Mouse (Mus musculus): ENCODE data around the gene Tnni2. TPM values are rescaled to one million over a fixed set of nuclear protein-coding genes. Genes with fewer than 3 reads are reported as not detected.

The Tnni2 gene
- polyA plus RNA-seq (2015; fragmentation: Nextera tagmentation; extraction: Ambion mirVana): 14.4 and 42.6 TPM in 2 replicates

DNA sequence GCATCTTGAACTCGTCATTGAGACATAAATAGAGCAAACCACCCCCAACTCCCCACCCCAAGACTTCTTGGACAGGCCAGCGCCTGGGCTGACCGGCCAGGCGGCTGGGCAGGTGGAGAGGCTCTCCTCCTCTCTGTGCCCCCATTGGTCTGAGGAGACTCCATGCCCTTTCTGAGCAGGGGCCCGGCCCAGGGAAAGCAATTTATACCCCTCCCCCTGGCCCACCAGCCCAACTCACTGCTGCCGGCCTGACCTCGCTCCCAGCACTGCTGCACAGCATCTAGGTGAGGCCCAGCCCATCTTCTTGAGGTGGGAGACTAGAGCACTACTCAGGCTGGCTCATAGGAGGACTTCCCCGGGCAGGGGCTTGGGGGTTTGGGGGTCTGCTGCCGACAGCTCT lies at the start of gene Tnni2:
Tnni2 (plus strand) TSS at position 224 of the 400 bp plus-strand sequence.

DNA sequence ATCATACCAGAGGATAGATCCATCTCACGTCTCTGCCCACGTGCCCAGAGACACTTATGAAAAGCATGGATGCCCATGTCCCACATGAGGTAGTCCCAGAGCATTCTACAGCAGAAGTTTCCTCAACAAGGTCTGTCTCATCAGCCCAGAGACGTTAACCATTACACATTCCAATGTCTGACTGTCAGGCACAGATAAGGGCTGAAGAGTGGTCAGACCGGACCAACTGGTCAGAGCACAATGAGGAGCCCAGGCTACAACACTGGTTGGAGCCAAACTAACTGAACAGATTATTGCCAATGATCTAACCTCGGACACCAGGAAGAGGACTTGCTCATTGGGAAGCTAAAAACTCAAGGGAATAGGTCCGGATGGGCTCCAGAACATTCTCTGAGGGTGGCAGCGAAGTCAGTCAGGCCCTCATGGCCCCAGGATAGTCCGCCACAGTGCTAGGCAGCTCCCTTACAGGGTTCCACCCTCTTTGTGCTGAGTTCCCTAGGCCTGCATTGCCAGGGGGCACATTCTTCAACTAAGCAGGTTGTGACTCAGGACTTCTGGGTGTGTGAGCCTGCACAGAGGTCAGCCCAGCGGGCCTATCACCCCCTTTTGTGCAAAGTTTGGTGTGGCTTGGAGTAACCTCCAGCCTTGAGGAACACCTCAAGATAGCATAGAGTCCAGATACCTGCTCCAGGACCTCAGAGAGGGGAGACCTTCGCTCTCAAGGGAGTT lies 7.3 kb upstream of the Tnni2 start, which contains the start of gene Syt8:
Syt8 (plus strand) TSS at position 714 of the 729 bp plus-strand sequence.

DNA sequence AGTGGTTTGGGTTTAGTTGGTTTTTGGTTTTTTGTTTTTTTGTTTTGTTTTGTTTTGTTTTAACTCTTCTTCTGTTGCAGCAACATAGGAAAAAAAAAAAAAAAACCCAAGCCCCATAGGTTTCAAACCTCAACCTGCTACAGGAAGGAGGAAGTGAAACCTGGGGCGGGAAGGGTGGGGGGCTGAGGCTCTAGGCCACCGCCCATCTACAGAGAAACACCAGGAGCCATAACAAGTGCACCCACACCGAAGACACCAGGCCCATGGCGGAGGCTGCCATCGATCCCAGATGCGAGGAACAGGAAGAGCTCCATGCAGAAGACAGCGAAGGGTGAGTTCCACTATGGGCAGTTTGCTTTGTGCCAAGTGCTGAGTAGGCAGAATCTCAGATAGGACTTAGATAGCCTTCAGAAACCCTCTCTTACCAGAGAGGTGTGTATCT lies 19.0 kb downstream of the Tnni2 start, which contains the start of gene Lsp1:
Lsp1 (plus strand) TSS at position 174 of the 442 bp plus-strand sequence.

Other genes starting within 250 kb of the Tnni2 start
- not detected in 2 replicates for gene Krtap5-3, start 240.4 kb upstream of the Tnni2 start, polyA plus RNA-seq (2015; fragmentation: Nextera tagmentation; extraction: Ambion mirVana)
- not detected in 2 replicates for gene Gm7579, start 229.9 kb upstream of the Tnni2 start, polyA plus RNA-seq (2015; fragmentation: Nextera tagmentation; extraction: Ambion mirVana)
- not detected in 2 replicates for gene Krtap5-5, start 211.8 kb upstream of the Tnni2 start, polyA plus RNA-seq (2015; fragmentation: Nextera tagmentation; extraction: Ambion mirVana)
- not detected in 2 replicates for gene Gm40460, start 200.7 kb upstream of the Tnni2 start, polyA plus RNA-seq (2015; fragmentation: Nextera tagmentation; extraction: Ambion mirVana)
- gene Gm2431, start 183.5 kb upstream of the Tnni2 start, polyA plus RNA-seq (2015; fragmentation: Nextera tagmentation; extraction: Ambion mirVana): not detected in 2 replicates
- gene Gm4559, start 167.4 kb upstream of the Tnni2 start, polyA plus RNA-seq (2015; fragmentation: Nextera tagmentation; extraction: Ambion mirVana): not detected in 2 replicates
- not detected in 2 replicates for gene Krtap5-1, start 144.7 kb upstream of the Tnni2 start, polyA plus RNA-seq (2015; fragmentation: Nextera tagmentation; extraction: Ambion mirVana)
- gene Krtap5-4, start 138.3 kb upstream of the Tnni2 start, polyA plus RNA-seq (2015; fragmentation: Nextera tagmentation; extraction: Ambion mirVana): not detected in 2 replicates
- gene Ifitm10, start 68.1 kb upstream of the Tnni2 start, polyA plus RNA-seq (2015; fragmentation: Nextera tagmentation; extraction: Ambion mirVana): 8.8 and 9.5 TPM in 2 replicates
- 2.9 TPM in 1 of 2 replicates, not detected in the other for gene Gm49369, start 59.1 kb upstream of the Tnni2 start, polyA plus RNA-seq (2015; fragmentation: Nextera tagmentation; extraction: Ambion mirVana)
- gene Ctsd, start 53.8 kb upstream of the Tnni2 start, polyA plus RNA-seq (2015; fragmentation: Nextera tagmentation; extraction: Ambion mirVana): 448 and 665 TPM in 2 replicates
- 0.99 TPM in 1 of 2 replicates, not detected in the other for gene Syt8, start 7.0 kb upstream of the Tnni2 start, polyA plus RNA-seq (2015; fragmentation: Nextera tagmentation; extraction: Ambion mirVana)
- gene Lsp1, start 19.0 kb downstream of the Tnni2 start, polyA plus RNA-seq (2015; fragmentation: Nextera tagmentation; extraction: Ambion mirVana): 34.1 and 44.4 TPM in 2 replicates
- gene Tnnt3, start 57.0 kb downstream of the Tnni2 start, polyA plus RNA-seq (2015; fragmentation: Nextera tagmentation; extraction: Ambion mirVana): 11.5 and 54.4 TPM in 2 replicates
- 18.5 and 18.8 TPM in 2 replicates for gene Mrpl23, start 90.9 kb downstream of the Tnni2 start, polyA plus RNA-seq (2015; fragmentation: Nextera tagmentation; extraction: Ambion mirVana)
- 366 and 579 TPM in 2 replicates for gene Igf2, start 225.0 kb downstream of the Tnni2 start, polyA plus RNA-seq (2015; fragmentation: Nextera tagmentation; extraction: Ambion mirVana)
- gene Gm49394, start 228.1 kb downstream of the Tnni2 start, polyA plus RNA-seq (2015; fragmentation: Nextera tagmentation; extraction: Ambion mirVana): not detected in 2 replicates

Data from adrenal gland, postnatal 0 days (tissue).